Mouse (Mus musculus) layer of hippocampus, postnatal 36 days (tissue): ENCODE data around the gene Sdc4. TPM values are rescaled to one million over a fixed set of nuclear protein-coding genes. Genes with fewer than 3 reads are reported as not detected.

Source experiments
- DNase-seq, 2 experiments: peaks; one replicate each; pipeline ENCODE4 v3.0.0; 2022
- total RNA-seq, 2 experiments: library from RNA; stranded (reverse); gene quantifications; 2 replicates each; pipeline ENCODE4 v1.2.3; 2021

Gene Sdc4
- 100 to 1,000 TPM; 102 to 129 TPM for total RNA-seq

- DNase-seq: no peak
Measured at GRCm38 (mm10) chr2:164443460-164444000, at the start of gene Sdc4. Gene Sdc4, minus strand, starts transcription at chr2:164443887.

GRCm38 (mm10) chr2:164487812-164488211 is 44.1 kb upstream of the Sdc4 start:
- DNase-seq: peak; percentile 54 to 59

GRCm38 (mm10) chr2:164487115-164487527 is 43.4 kb upstream of the Sdc4 start:
- peak; percentile 32 to 38 for DNase-seq

- DNase-seq: peak; percentile 79 to 80
Measured at GRCm38 (mm10) chr2:164486258-164487114, 42.8 kb upstream of the Sdc4 start.

- DNase-seq: no peak
Measured at GRCm38 (mm10) chr2:164485681-164486257, 42.1 kb upstream of the Sdc4 start, which contains the start of gene Dbndd2. Gene Dbndd2, plus strand, starts transcription at chr2:164486106.

- DNase-seq: no peak
Measured at GRCm38 (mm10) chr2:164473624-164474023, 29.9 kb upstream of the Sdc4 start, which contains the start of gene Trp53tg5. Gene Trp53tg5, minus strand, starts transcription at chr2:164473724.

GRCm38 (mm10) chr2:164470254-164470653 is 26.6 kb upstream of the Sdc4 start:
- DNase-seq: peak in 1 of 2 experiments; percentile 37

- DNase-seq: no peak
Measured at GRCm38 (mm10) chr2:164466787-164467186, 23.1 kb upstream of the Sdc4 start.

GRCm38 (mm10) chr2:164465161-164465560 is 21.5 kb upstream of the Sdc4 start:
- DNase-seq: no peak

- DNase-seq: peak; percentile 96 to 97
Measured at GRCm38 (mm10) chr2:164460745-164461551, 17.3 kb upstream of the Sdc4 start, which contains the start of gene Gm20458. Gene Gm20458, plus strand, starts transcription at chr2:164460967.

- no peak for DNase-seq
Measured at GRCm38 (mm10) chr2:164458535-164458934, 14.8 kb upstream of the Sdc4 start.

- no peak for DNase-seq
Measured at GRCm38 (mm10) chr2:164457942-164458341, 14.3 kb upstream of the Sdc4 start.

GRCm38 (mm10) chr2:164456864-164457300 is 13.2 kb upstream of the Sdc4 start, which contains the start of gene Sys1:
Gene Sys1, plus strand, starts transcription at chr2:164456964.
- peak; percentile 44 to 45 for DNase-seq

- DNase-seq: no peak
Measured at GRCm38 (mm10) chr2:164456413-164456812, 12.7 kb upstream of the Sdc4 start.

GRCm38 (mm10) chr2:164455421-164456190 is 11.9 kb upstream of the Sdc4 start:
- no peak for DNase-seq

- peak; percentile 44 to 55 for DNase-seq
Measured at GRCm38 (mm10) chr2:164454846-164455245, 11.2 kb upstream of the Sdc4 start.

GRCm38 (mm10) chr2:164453887-164454500 is 10.3 kb upstream of the Sdc4 start:
- no peak for DNase-seq

GRCm38 (mm10) chr2:164453047-164453757 is 9.5 kb upstream of the Sdc4 start:
- DNase-seq: no peak

- DNase-seq: no peak
Measured at GRCm38 (mm10) chr2:164452000-164452676, 8.5 kb upstream of the Sdc4 start.
